Mouse (Mus musculus) left cerebral cortex, adult 11 months (tissue): Measurements from ENCODE around the gene Aup1.

Experiments
- DNase-seq: peaks from one replicate; pipeline ENCODE4 v3.0.0; 2022; ENCODE audit warnings: low spot score

The Aup1 gene

GRCm38 (mm10) chr6:83104158-83104557 is 49.8 kb downstream of the Aup1 start:
- no peak for DNase-seq
